ENCODE assay signal across 9 mouse cellular contexts in genomic region chr10:60285183-60285582, GRCm38 (mm10). TPM values are rescaled to one million over a fixed set of nuclear protein-coding genes. Genes with fewer than 3 reads are reported as not detected.
DNase-seq lines count a peak whose midpoint lies in the region; ATAC-seq and TF ChIP-seq lines count a peak whose summit lies in the region.
"Had no signal": no experiment of that assay in that cellular context is flagged by ENCODE, and none has a peak within 500 bp of the region (broad histone marks: within the 10 kb centered on the region; RNA-seq: fewer than 3 reads in every experiment).

No protein-coding gene starts in this region.

- TF ChIP-seq CTCF in layer of hippocampus, adult 2 months (conservative IDR thresholded peaks at IDR 0.05): no peak

- H3K27me3 ChIP-seq in embryonic facial prominence, embryonic 15.5 days: no peaks in the 10 kb centered on the region
- no peaks in the 10 kb centered on the region for H3K27me3 ChIP-seq in intestine, embryonic 16.5 days (replicated peaks; ENCODE audit: control insufficient read depth, insufficient read depth, low read length)
- H3K27me3 ChIP-seq in neural tube, embryonic 13.5 days: no peaks in the 10 kb centered on the region
- H3K27me3 ChIP-seq: Patski had no signal

- 65% methylated on average over 8 of the region's 8 CpGs for WGBS in embryonic facial prominence, embryonic 15.5 days
- 57% methylated on average over 8 of the region's 8 CpGs for WGBS in intestine, embryonic 16.5 days
- WGBS in neural tube, embryonic 13.5 days: 43% methylated on average over 8 of the region's 8 CpGs

- H3K4me1 ChIP-seq in embryonic facial prominence, embryonic 15.5 days: peaks cover 74% of the 10 kb centered on the region
- H3K4me1 ChIP-seq in intestine, embryonic 16.5 days (ENCODE audit: control insufficient read depth, insufficient read depth, low read length): peaks cover 66% of the 10 kb centered on the region
- peaks cover 97% of the 10 kb centered on the region for H3K4me1 ChIP-seq in neural tube, embryonic 13.5 days (replicated peaks)

- no peak for ATAC-seq in embryonic facial prominence, embryonic 15.5 days (ENCODE audit: insufficient number of reproducible peaks, low FRiP score, low TSS enrichment, low read depth)
- ATAC-seq in intestine, embryonic 16.5 days: peak; percentile 13; the same call in 1 of the 2 replicates
- ATAC-seq in neural tube, embryonic 13.5 days (ENCODE audit: low read depth): peak; percentile 21
- ATAC-seq: Patski had no signal

- H3K36me3 ChIP-seq in embryonic facial prominence, embryonic 15.5 days: no peaks in the 10 kb centered on the region
- peaks cover under 1% of the 10 kb centered on the region; the same call in 1 of the 2 replicates for H3K36me3 ChIP-seq in intestine, embryonic 16.5 days (ENCODE audit: control insufficient read depth, insufficient read depth, low read length)
- H3K36me3 ChIP-seq in neural tube, embryonic 13.5 days: no peaks in the 10 kb centered on the region

- intact Hi-C loops in left cerebral cortex, postnatal 4 days (cut with DNase I): no loop called here

- H3K9ac ChIP-seq in embryonic facial prominence, embryonic 15.5 days: no peak overlapping the region
- H3K9ac ChIP-seq in intestine, embryonic 16.5 days (ENCODE audit: low read depth, low read length): peak overlapping the region; percentile 34; the same call in 1 of the 2 replicates
- H3K9ac ChIP-seq in neural tube, embryonic 13.5 days: peak overlapping the region; percentile 55

- 0 out of 2 replicates have a peak overlapping the region, but pooled peaks have one; percentile 8 for H3K4me2 ChIP-seq in embryonic facial prominence, embryonic 15.5 days (replicated peaks)
- H3K4me2 ChIP-seq in intestine, embryonic 16.5 days (ENCODE audit: low read depth, low read length): peak overlapping the region; percentile 2; the same call in 1 of the 2 replicates
- H3K4me2 ChIP-seq in neural tube, embryonic 13.5 days: peak overlapping the region; percentile 55

- peak overlapping the region; percentile 99 for H3K27ac ChIP-seq in layer of hippocampus, adult 2 months
- peak overlapping the region; percentile 49 for H3K27ac ChIP-seq in embryonic facial prominence, embryonic 15.5 days (replicated peaks)
- peak overlapping the region; percentile 45; the same call in 1 of the 2 replicates for H3K27ac ChIP-seq in intestine, embryonic 16.5 days (ENCODE audit: low read length)
- peak overlapping the region; percentile 88 for H3K27ac ChIP-seq in neural tube, embryonic 13.5 days (replicated peaks)

- H3K9me3 ChIP-seq in embryonic facial prominence, embryonic 15.5 days (replicated peaks): no peaks in the 10 kb centered on the region
- no peaks in the 10 kb centered on the region for H3K9me3 ChIP-seq in intestine, embryonic 16.5 days (ENCODE audit: control insufficient read depth, low read length)
- no peaks in the 10 kb centered on the region for H3K9me3 ChIP-seq in neural tube, embryonic 13.5 days

- peak overlapping the region; percentile 52 for H3K4me3 ChIP-seq in layer of hippocampus, adult 2 months
- H3K4me3 ChIP-seq in embryonic facial prominence, embryonic 15.5 days (replicated peaks): no peak overlapping the region
- no peak overlapping the region for H3K4me3 ChIP-seq in intestine, embryonic 16.5 days (ENCODE audit: low read length)
- H3K4me3 ChIP-seq in neural tube, embryonic 13.5 days: peak overlapping the region; percentile 16

- DNase-seq in layer of hippocampus, adult 2 months (ENCODE audit: low spot score in 2 of 2): no peak
- DNase-seq in layer of hippocampus, postnatal 10 days (ENCODE audit: low spot score in 2 of 2): no peak
- no peak for DNase-seq in left cerebral cortex, postnatal 4 days
- DNase-seq in testis, postnatal 14 days (ENCODE audit: low spot score): no peak
- no peak for DNase-seq in lung, postnatal 10 days

RNA-seq across cellular contexts. Expression of gene Psap, which starts 7.8 kb away (rescaled TPM):
- 1,000 to 10,000 TPM; 1,331 to 1,399 TPM for total RNA-seq in layer of hippocampus, adult 2 months (2021)
- 1,000 to 10,000 TPM; 1,223 to 1,254 TPM for total RNA-seq in layer of hippocampus, postnatal 10 days (2021)
- polyA plus RNA-seq in embryonic facial prominence, embryonic 15.5 days (2015; fragmentation: Nextera tagmentation; extraction: Ambion mirVana): 165 and 167 TPM in 2 replicates
- polyA plus RNA-seq in intestine, embryonic 16.5 days (2015; fragmentation: Nextera tagmentation; extraction: Ambion mirVana): 178 and 187 TPM in 2 replicates
- 136 and 140 TPM in 2 replicates for polyA plus RNA-seq in neural tube, embryonic 13.5 days (2015; fragmentation: Nextera tagmentation; extraction: Ambion mirVana)
- total RNA-seq in left cerebral cortex, postnatal 4 days (2021): 100 to 1,000 TPM; 700 to 775 TPM

Comparison
In these comparisons a context has a peak if more than half of its experiments do, and no peak if none do; other contexts are left out.
1. H3K27ac ChIP-seq: peak in every context shown above with its lines; median percentile 99 in layer of hippocampus, adult 2 months; 88 in neural tube, embryonic 13.5 days; 49 in embryonic facial prominence, embryonic 15.5 days; 45 in intestine, embryonic 16.5 days.
2. H3K4me3 ChIP-seq: peak in layer of hippocampus, adult 2 months (single experiment) and neural tube, embryonic 13.5 days (single experiment); none in embryonic facial prominence, embryonic 15.5 days (single experiment) and intestine, embryonic 16.5 days (single experiment).
3. H3K4me2 ChIP-seq: peak in every context shown above with its lines; median percentile 55 in neural tube, embryonic 13.5 days; 8 in embryonic facial prominence, embryonic 15.5 days; 2 in intestine, embryonic 16.5 days.